Mouse (Mus musculus) midbrain, postnatal 0 days (tissue): ENCODE data around the gene Arid2. TPM values are rescaled to one million over a fixed set of nuclear protein-coding genes. Genes with fewer than 3 reads are reported as not detected.
"Not testable (repeated sequence)": the region's sequence is repeated elsewhere in the genome, so short reads cannot be mapped to it uniquely, and the experiment has no call there.

Source experiments
- ATAC-seq: fragments of 200-750 bp; cut with Nextera tagmentation; 2 replicates; pipeline ENCODE4 v1.8.0; 2017; ENCODE audit warnings: moderate number of reproducible peaks, mild to moderate bottlenecking, moderate TSS enrichment, moderate library complexity; ENCODE audit not compliant: low FRiP score
- DNase-seq: peaks from one replicate; pipeline ENCODE4 v3.0.0-alpha.2; 2015; ENCODE audit warnings: low spot score
- H3K27ac ChIP-seq: fragments of 300-500 bp; sonication (generic); 2 replicates; pipeline ENCODE4 v1.5.1; 2014; ENCODE audit warnings: low read depth, mild to moderate bottlenecking, low read length, mixed read lengths
- H3K27me3 ChIP-seq: fragments of 300-500 bp; sonication (generic); 2 replicates; pipeline ENCODE4 v1.6.1; 2014; ENCODE audit warnings: low read length, control low read depth, mixed read lengths; ENCODE audit not compliant: insufficient read depth
- H3K36me3 ChIP-seq: fragments of 300-500 bp; sonication (generic); 2 replicates; pipeline ENCODE4 v1.6.1; 2014; ENCODE audit warnings: low read length, control low read depth, mixed read lengths; ENCODE audit not compliant: insufficient read depth
- H3K4me1 ChIP-seq: fragments of 300-500 bp; sonication (generic); 2 replicates; pipeline ENCODE4 v1.6.1; 2014; ENCODE audit warnings: mild to moderate bottlenecking, control low read depth, antibody characterized with exemption, low read length, mixed read lengths; ENCODE audit not compliant: insufficient read depth
- H3K4me2 ChIP-seq: fragments of 300-500 bp; sonication (generic); 2 replicates; pipeline ENCODE4 v1.6.1; 2014; ENCODE audit warnings: low read depth, mild to moderate bottlenecking, low read length, mixed read lengths; ENCODE audit not compliant: poor library complexity, severe bottlenecking
- H3K4me3 ChIP-seq: fragments of 300-500 bp; sonication (generic); 2 replicates; pipeline ENCODE4 v1.5.1; 2014; ENCODE audit warnings: low read depth, mild to moderate bottlenecking, low read length, moderate library complexity
- H3K9ac ChIP-seq: fragments of 300-500 bp; sonication (generic); replicated peaks from 2 replicates; pipeline ENCODE4 v1.6.1; 2014; ENCODE audit warnings: mild to moderate bottlenecking, low read length, moderate library complexity, mixed read lengths; ENCODE audit not compliant: poor library complexity, severe bottlenecking
- H3K9me3 ChIP-seq: fragments of 300-500 bp; sonication (generic); 2 replicates; pipeline ENCODE4 v1.6.1; 2016; ENCODE audit warnings: low read length, control low read depth
- CTCF ChIP-seq: IDR thresholded peaks from 2 replicates; pipeline ENCODE4 v1.5.1; 2016; ENCODE audit warnings: antibody characterized with exemption, mild to moderate bottlenecking
- WGBS: fragments of 180-500 bp; shearing (Covaris S2); extraction: QIAGEN DNeasy Blood & Tissue Kit; methylation state at CpG from one replicate; pipeline ENCODE4 v1.1.7; 2014; 5-methylcytosine and 5-hydroxymethylcytosine counted together
- polyA plus RNA-seq: library from polyadenylated mRNA; unstranded; fragments of >200 nt; fragmentation: Nextera tagmentation; extraction: Ambion mirVana; gene quantifications from 2 replicates; pipeline ENCODE4 v1.2.1, GENCODE M21; 2015
- total RNA-seq: library from RNA; depleted of rRNA; stranded (reverse); fragments of >200 nt; gene quantifications from 2 replicates; pipeline ENCODE4 v1.2.3, GENCODE M21; 2014

Arid2 gene
- total and polyA plus RNA-seq, 2 experiments from 2014 or later: 11.2 to 40.8 TPM

DNA sequence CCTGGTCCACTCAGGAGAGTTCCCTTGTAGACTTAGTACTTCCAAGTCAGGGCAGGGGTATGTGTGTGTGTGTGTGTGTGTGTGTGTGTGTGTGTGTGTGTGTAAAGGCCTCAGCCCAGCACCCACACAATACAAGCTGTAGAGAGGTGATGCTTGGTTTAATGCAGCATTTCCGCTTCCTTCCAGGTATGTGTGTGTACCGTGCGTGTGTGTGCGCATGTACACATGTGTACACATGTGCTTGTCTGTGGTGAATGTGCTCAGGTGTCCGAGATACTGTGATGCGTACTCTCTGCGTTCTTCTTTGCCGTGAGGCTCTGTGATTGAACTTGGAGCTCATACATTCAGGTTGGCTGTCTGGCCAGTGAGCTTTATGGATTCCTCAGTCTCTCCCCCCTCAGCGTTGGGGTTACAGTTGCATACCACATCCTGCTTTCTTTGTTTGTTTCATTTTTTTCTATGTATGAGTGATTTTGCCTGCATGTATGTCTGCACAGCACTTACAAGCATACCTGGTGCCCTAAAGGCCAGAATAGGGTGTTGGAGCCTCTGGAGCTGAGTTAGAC lies 10.4 kb downstream of the Arid2 start:
- ATAC-seq (no peak), DNase-seq (no peak)
- TF ChIP-seq CTCF: no peak
- Histone ChIP-seq H3K4me2 (no peak overlapping the region), H3K4me1 (no peaks in the 10 kb centered on the region; the same call in 1 of the 2 replicates), H3K9ac (no peak overlapping the region), H3K36me3 (peaks cover 2% of the 10 kb centered on the region; the same call in 1 of the 2 replicates), H3K4me3 (no peak overlapping the region), H3K9me3 (no peaks in the 10 kb centered on the region), H3K27ac (no peak overlapping the region), H3K27me3 (no peaks in the 10 kb centered on the region)
- WGBS: 95% methylated on average over 9 of the region's 9 CpGs

- DNase-seq: no peak
- no peak for TF ChIP-seq CTCF
- Histone ChIP-seq H3K9ac (no peak overlapping the region), H3K9me3 (no peaks in the 10 kb centered on the region), H3K4me1 (no peaks in the 10 kb centered on the region), H3K27ac (no peak overlapping the region), H3K36me3 (peaks cover 5% of the 10 kb centered on the region; the same call in 1 of the 2 replicates), H3K4me3 (no peak overlapping the region), H3K4me2 (no peak overlapping the region), H3K27me3 (no peaks in the 10 kb centered on the region)
- WGBS: 67% methylated on average over 6 of the region's 6 CpGs
- ATAC-seq: no peak
Measured at GRCm38 (mm10) chr15:96309310-96309709, 22.0 kb downstream of the Arid2 start.

DNA sequence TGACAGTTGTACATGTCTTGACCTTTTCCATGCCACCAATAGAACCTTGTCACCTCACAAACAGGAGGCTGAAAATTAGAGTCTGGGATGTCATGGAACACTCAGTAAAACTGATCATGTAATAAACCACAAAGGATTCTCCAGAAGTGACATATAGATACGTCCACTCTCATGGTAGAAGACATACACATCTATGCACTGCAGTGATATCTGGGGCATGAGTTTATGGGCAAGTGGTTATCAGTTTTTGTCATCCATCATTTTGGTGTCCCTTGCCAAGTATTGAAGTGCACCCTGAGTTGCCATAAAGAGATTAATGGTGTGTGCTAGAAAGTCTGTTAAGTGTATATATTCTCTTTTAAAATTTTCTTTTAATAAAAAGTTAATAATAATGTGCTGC lies 25.6 kb downstream of the Arid2 start:
- Histone ChIP-seq H3K4me1 (no peaks in the 10 kb centered on the region), H3K27ac (no peak overlapping the region), H3K4me3 (no peak overlapping the region), H3K9me3 (no peaks in the 10 kb centered on the region), H3K4me2 (no peak overlapping the region), H3K9ac (no peak overlapping the region), H3K36me3 (no peaks in the 10 kb centered on the region), H3K27me3 (no peaks in the 10 kb centered on the region)
- ATAC-seq (no peak), DNase-seq (no peak)
- TF ChIP-seq CTCF: no peak
- 97% methylated on average over 1 of the region's 1 CpGs for WGBS

DNA sequence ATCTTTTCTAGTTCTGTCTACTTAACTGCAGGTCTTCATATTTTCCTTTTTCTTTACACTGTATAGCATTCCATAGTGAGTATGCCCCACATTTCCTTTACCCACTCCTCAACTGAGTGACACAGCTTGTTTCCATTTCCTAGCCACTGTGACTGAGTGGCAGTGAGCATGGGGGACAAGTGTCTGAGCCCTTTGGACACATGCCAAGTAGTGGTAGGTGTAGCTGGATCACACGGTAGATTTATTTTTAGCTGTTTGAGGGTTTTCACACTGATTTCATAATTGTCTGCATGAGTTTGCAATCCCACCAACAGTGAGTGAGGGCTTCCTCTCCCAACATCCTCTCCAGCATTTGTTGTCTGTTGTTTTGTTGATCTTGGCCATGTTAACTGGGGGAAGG lies 28.3 kb downstream of the Arid2 start:
- no peak overlapping the region for H3K9ac ChIP-seq
- DNase-seq (no peak), ATAC-seq (no peak)
- no peaks in the 10 kb centered on the region for H3K27me3 ChIP-seq
- H3K4me3 ChIP-seq: no peak overlapping the region
- H3K27ac ChIP-seq: no peak overlapping the region
- no peaks in the 10 kb centered on the region for H3K9me3 ChIP-seq
- H3K4me2 ChIP-seq: no peak overlapping the region
- H3K36me3 ChIP-seq: no peaks in the 10 kb centered on the region
- TF ChIP-seq CTCF: no peak
- WGBS: 48% methylated on average over 1 of the region's 1 CpGs
- no peaks in the 10 kb centered on the region for H3K4me1 ChIP-seq

GRCm38 (mm10) chr15:96319335-96319734 lies 32.0 kb downstream of the Arid2 start:
- Histone ChIP-seq H3K4me1 (no peaks in the 10 kb centered on the region), H3K9me3 (no peaks in the 10 kb centered on the region), H3K27me3 (no peaks in the 10 kb centered on the region), H3K36me3 (no peaks in the 10 kb centered on the region), H3K27ac (no peak overlapping the region), H3K9ac (no peak overlapping the region), H3K4me3 (no peak overlapping the region), H3K4me2 (no peak overlapping the region)
- ATAC-seq (no peak), DNase-seq (no peak)
- no peak for TF ChIP-seq CTCF
- WGBS: 77% methylated on average over 8 of the region's 8 CpGs

DNA sequence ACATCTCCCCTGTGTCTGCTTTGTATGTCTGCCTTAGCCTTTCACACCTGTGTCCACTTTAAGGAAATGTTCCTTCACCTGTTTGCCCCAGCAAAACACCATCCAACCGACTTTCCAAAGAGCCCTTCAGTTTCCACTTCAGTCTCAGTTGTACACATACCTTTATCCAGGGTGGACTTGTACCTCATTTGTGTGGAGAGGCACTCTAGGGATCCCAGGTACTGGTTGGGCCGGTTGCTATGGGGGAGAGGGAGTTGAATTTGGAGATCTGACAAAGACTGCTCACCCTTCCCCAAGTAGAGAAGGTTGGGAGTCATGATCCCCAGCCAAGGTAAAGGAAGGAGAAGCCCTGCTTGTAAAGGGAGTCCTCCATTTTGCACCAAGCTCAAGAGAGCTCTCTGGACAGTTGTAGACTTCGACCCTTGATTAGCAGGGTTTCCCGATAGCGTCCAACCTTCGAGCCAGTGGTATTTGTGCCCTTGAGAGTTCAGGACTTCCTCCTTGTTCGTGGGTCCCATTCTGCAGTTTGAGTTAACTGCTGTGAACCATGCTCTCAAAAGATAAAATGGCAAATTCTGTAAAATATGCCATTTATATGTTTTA lies 38.5 kb downstream of the Arid2 start:
- H3K36me3 ChIP-seq: no peaks in the 10 kb centered on the region
- H3K27ac ChIP-seq: no peak overlapping the region
- H3K4me3 ChIP-seq: no peak overlapping the region
- 92% methylated on average over 7 of the region's 7 CpGs for WGBS
- no peak for DNase-seq
- no peak for TF ChIP-seq CTCF
- no peak overlapping the region for H3K4me2 ChIP-seq
- H3K4me1 ChIP-seq: no peaks in the 10 kb centered on the region
- no peak for ATAC-seq
- H3K27me3 ChIP-seq: no peaks in the 10 kb centered on the region
- no peak overlapping the region for H3K9ac ChIP-seq
- H3K9me3 ChIP-seq: no peaks in the 10 kb centered on the region

GRCm38 (mm10) chr15:96328722-96329121 lies 41.4 kb downstream of the Arid2 start:
- H3K4me3 ChIP-seq, H3K36me3 ChIP-seq, H3K9ac ChIP-seq, H3K4me2 ChIP-seq, H3K27ac ChIP-seq, ATAC-seq, H3K9me3 ChIP-seq, DNase-seq, H3K4me1 ChIP-seq, H3K27me3 ChIP-seq: not testable (repeated sequence)
- 98% methylated on average over 3 of the region's 4 CpGs for WGBS
